Mouse (Mus musculus): Measurements from ENCODE around the gene Oas3. TPM values are rescaled to one million over a fixed set of nuclear protein-coding genes. Genes with fewer than 3 reads are reported as not detected.
A peak's percentile ranks its signal among the peaks of the same experiment; 100 is the strongest.

Gene Oas3
- polyA plus RNA-seq, 1 experiment from 2014 or later: 0.15 TPM

DNA sequence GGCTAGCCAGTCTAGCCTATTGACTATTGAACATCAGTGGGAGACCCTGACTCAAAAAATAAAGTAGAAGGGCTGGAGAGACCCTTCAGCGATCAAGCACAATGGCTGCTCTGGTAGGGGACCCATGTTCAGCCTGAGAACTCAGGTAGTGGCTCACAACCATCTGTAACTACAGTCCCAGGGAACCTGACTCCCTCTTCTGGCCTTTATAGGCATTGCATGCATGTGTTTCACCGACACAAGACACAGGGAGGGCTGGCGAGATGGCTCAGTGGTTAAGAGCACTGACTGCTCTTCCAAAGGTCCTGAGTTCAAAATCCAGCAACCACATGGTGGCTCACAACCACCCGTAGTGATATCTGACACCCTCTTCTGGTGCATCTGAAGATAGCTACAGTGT is 35.3 kb downstream of the Oas3 start:
- Histone ChIP-seq H3K4me1 (replicated peaks; ENCODE audit: control insufficient read depth, insufficient read depth, low read length) (no peaks in the 10 kb centered on the region), H3K9ac (ENCODE audit: low read depth, low read length) (no peak overlapping the region), H3K4me3 (ENCODE audit: low read depth, low read length) (no peak overlapping the region), H3K4me2 (replicated peaks; ENCODE audit: low read depth, low read length) (no peak overlapping the region), H3K9me3 (ENCODE audit: control insufficient read depth, low read length) (no peaks in the 10 kb centered on the region), H3K27ac (ENCODE audit: low read depth, low read length) (no peak overlapping the region), H3K27me3 (ENCODE audit: control insufficient read depth, insufficient read depth, low read length) (no peaks in the 10 kb centered on the region), H3K36me3 (ENCODE audit: control insufficient read depth, insufficient read depth, low read length) (no peaks in the 10 kb centered on the region)
- DNase-seq (ENCODE audit: low spot score) (peak; percentile 66), ATAC-seq (ENCODE audit: low FRiP score) (no peak)
- 38% methylated on average over 4 of the region's 4 CpGs for WGBS

GRCm38 (mm10) chr5:120734380-120734990 is 43.0 kb downstream of the Oas3 start:
- no peaks in the 10 kb centered on the region for H3K36me3 ChIP-seq (ENCODE audit: control insufficient read depth, insufficient read depth, low read length)

DNA sequence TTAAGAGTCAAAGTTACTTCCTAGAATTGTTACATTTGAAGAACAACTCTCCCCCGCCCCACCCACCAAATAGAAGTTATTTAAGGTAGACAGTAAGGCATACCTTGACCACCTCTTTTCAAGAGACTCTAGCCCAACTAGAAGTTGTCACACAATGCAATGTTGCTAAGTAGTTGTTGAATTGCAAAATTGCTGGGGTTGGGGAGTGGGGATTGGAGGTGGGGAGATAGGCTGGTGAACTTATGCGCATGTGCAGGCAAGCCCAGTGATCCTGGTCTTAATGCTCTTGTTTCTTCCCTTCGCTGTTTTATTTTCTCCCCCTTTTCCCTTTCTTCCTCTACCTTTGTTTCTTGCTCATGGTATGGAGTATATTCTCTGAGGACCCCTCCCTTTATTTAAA is 43.8 kb downstream of the Oas3 start:
- 96% methylated on average over 3 of the region's 3 CpGs for WGBS
- H3K4me1 ChIP-seq (replicated peaks; ENCODE audit: control insufficient read depth, insufficient read depth, low read length): no peaks in the 10 kb centered on the region
- H3K27ac ChIP-seq (ENCODE audit: low read depth, low read length): no peak overlapping the region
- H3K4me2 ChIP-seq (replicated peaks; ENCODE audit: low read depth, low read length): no peak overlapping the region
- no peaks in the 10 kb centered on the region for H3K27me3 ChIP-seq (ENCODE audit: control insufficient read depth, insufficient read depth, low read length)
- H3K4me3 ChIP-seq (ENCODE audit: low read depth, low read length): no peak overlapping the region
- no peaks in the 10 kb centered on the region for H3K9me3 ChIP-seq (ENCODE audit: control insufficient read depth, low read length)
- H3K9ac ChIP-seq (ENCODE audit: low read depth, low read length): no peak overlapping the region
- H3K36me3 ChIP-seq (ENCODE audit: control insufficient read depth, insufficient read depth, low read length): no peaks in the 10 kb centered on the region
- no peak for ATAC-seq (ENCODE audit: low FRiP score)
- no peak for DNase-seq (ENCODE audit: low spot score)

More at GRCm38 (mm10) chr5:120734380-120734990, 43.0 kb downstream of the Oas3 start:
- 70% methylated on average over 14 of the region's 14 CpGs for WGBS
- H3K4me2 ChIP-seq (replicated peaks; ENCODE audit: low read depth, low read length): no peak overlapping the region
- H3K27ac ChIP-seq (ENCODE audit: low read depth, low read length): no peak overlapping the region
- DNase-seq (ENCODE audit: low spot score): no peak
- H3K27me3 ChIP-seq (ENCODE audit: control insufficient read depth, insufficient read depth, low read length): no peaks in the 10 kb centered on the region
- no peaks in the 10 kb centered on the region for H3K9me3 ChIP-seq (ENCODE audit: control insufficient read depth, low read length)
- ATAC-seq (ENCODE audit: low FRiP score): no peak
- no peaks in the 10 kb centered on the region for H3K4me1 ChIP-seq (replicated peaks; ENCODE audit: control insufficient read depth, insufficient read depth, low read length)
- no peak overlapping the region for H3K9ac ChIP-seq (ENCODE audit: low read depth, low read length)
- no peak overlapping the region for H3K4me3 ChIP-seq (ENCODE audit: low read depth, low read length)

DNA sequence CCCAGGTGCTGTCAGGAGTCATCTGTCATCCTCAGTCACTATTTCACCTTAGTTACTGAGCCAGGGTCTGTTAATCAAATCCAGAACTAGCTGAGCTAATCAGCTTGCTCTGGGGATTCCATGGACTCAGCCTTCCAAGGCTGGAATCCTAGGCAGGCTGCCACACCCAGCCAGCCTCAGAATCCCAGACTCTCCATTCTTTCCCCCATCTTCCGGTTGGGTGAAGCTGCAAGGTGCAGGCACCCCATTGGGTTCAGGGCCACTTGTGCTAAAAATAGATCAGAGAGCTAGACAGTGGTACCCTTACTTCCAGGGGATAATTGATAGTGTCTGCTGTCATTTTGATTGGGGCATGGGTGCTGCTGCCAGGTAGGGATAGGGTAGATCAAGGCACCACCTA is 44.7 kb downstream of the Oas3 start:
- WGBS: 74% methylated on average over 1 of the region's 1 CpGs
- H3K27ac ChIP-seq (ENCODE audit: low read depth, low read length): no peak overlapping the region
- no peaks in the 10 kb centered on the region for H3K36me3 ChIP-seq (ENCODE audit: control insufficient read depth, insufficient read depth, low read length)
- ATAC-seq (ENCODE audit: low FRiP score) (no peak), DNase-seq (ENCODE audit: low spot score) (no peak)
- no peak overlapping the region for H3K9ac ChIP-seq (ENCODE audit: low read depth, low read length)
- no peak overlapping the region for H3K4me2 ChIP-seq (replicated peaks; ENCODE audit: low read depth, low read length)
- H3K9me3 ChIP-seq (ENCODE audit: control insufficient read depth, low read length): no peaks in the 10 kb centered on the region
- no peaks in the 10 kb centered on the region for H3K27me3 ChIP-seq (ENCODE audit: control insufficient read depth, insufficient read depth, low read length)
- no peaks in the 10 kb centered on the region for H3K4me1 ChIP-seq (replicated peaks; ENCODE audit: control insufficient read depth, insufficient read depth, low read length)
- no peak overlapping the region for H3K4me3 ChIP-seq (ENCODE audit: low read depth, low read length)

DNA sequence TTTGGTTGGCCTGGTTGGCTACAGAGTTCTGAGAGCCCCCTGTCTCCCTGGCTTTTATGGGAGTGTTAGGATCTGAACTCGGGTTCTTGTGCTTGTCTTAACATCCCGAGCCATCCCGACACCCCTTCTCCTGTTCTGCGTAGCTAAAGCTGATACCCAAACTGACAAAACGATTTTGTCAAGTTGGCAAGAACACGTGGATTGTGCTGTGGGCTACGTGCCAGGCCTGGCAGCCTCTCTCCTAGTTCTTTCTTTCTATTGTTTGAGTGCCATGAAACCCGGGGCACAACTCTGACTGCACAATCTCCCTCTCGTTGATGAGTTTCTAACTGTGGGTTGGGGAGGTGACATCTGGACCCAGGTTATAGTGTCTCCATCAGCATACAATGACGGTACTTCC is 48.1 kb downstream of the Oas3 start:
- DNase-seq (ENCODE audit: low spot score) (no peak), ATAC-seq (ENCODE audit: low FRiP score) (no peak)
- 84% methylated on average over 10 of the region's 10 CpGs for WGBS
- H3K4me2 ChIP-seq (replicated peaks; ENCODE audit: low read depth, low read length): no peak overlapping the region
- no peak overlapping the region for H3K4me3 ChIP-seq (ENCODE audit: low read depth, low read length)
- no peak overlapping the region for H3K9ac ChIP-seq (ENCODE audit: low read depth, low read length)
- H3K36me3 ChIP-seq (ENCODE audit: control insufficient read depth, insufficient read depth, low read length): no peaks in the 10 kb centered on the region
- H3K9me3 ChIP-seq (ENCODE audit: control insufficient read depth, low read length): no peaks in the 10 kb centered on the region
- no peaks in the 10 kb centered on the region for H3K27me3 ChIP-seq (ENCODE audit: control insufficient read depth, insufficient read depth, low read length)
- no peaks in the 10 kb centered on the region for H3K4me1 ChIP-seq (replicated peaks; ENCODE audit: control insufficient read depth, insufficient read depth, low read length)
- no peak overlapping the region for H3K27ac ChIP-seq (ENCODE audit: low read depth, low read length)

GRCm38 (mm10) chr5:120725811-120726455 is 51.5 kb downstream of the Oas3 start:
- no peak overlapping the region for H3K4me3 ChIP-seq (ENCODE audit: low read depth, low read length)
- H3K9me3 ChIP-seq (ENCODE audit: control insufficient read depth, low read length): no peaks in the 10 kb centered on the region
- ATAC-seq (ENCODE audit: low FRiP score): no peak
- 60% methylated on average over 12 of the region's 12 CpGs for WGBS
- H3K27me3 ChIP-seq (ENCODE audit: control insufficient read depth, insufficient read depth, low read length): no peaks in the 10 kb centered on the region
- H3K9ac ChIP-seq (ENCODE audit: low read depth, low read length): no peak overlapping the region
- no peaks in the 10 kb centered on the region for H3K36me3 ChIP-seq (ENCODE audit: control insufficient read depth, insufficient read depth, low read length)
- no peak for DNase-seq (ENCODE audit: low spot score)
- no peak overlapping the region for H3K4me2 ChIP-seq (replicated peaks; ENCODE audit: low read depth, low read length)
- no peak overlapping the region for H3K27ac ChIP-seq (ENCODE audit: low read depth, low read length)
- no peaks in the 10 kb centered on the region for H3K4me1 ChIP-seq (replicated peaks; ENCODE audit: control insufficient read depth, insufficient read depth, low read length)

DNA sequence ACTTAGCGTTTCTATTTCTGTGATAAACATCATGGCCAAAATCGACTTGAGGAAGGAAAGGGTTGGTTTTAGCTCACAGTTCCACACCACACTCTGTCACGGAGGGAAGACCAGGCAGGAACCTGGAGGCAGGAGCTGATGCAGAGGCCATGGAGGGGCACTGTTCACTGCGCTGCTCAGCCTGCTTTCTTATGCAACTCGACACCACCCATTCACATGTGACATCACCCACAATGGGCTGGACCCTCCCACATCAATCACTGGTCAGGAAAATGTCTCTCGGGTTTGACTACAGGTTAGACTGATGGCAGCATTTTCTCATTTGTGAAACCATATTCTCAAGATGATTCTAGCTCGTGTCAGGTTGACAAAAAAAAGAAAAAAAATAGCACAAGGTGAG is 56.5 kb downstream of the Oas3 start:
- Histone ChIP-seq H3K4me1 (replicated peaks; ENCODE audit: control insufficient read depth, insufficient read depth, low read length) (no peaks in the 10 kb centered on the region), H3K4me3 (ENCODE audit: low read depth, low read length) (no peak overlapping the region), H3K9me3 (ENCODE audit: control insufficient read depth, low read length) (no peaks in the 10 kb centered on the region), H3K4me2 (replicated peaks; ENCODE audit: low read depth, low read length) (no peak overlapping the region), H3K36me3 (ENCODE audit: control insufficient read depth, insufficient read depth, low read length) (no peaks in the 10 kb centered on the region), H3K9ac (ENCODE audit: low read depth, low read length) (no peak overlapping the region), H3K27me3 (ENCODE audit: control insufficient read depth, insufficient read depth, low read length) (no peaks in the 10 kb centered on the region), H3K27ac (ENCODE audit: low read depth, low read length) (no peak overlapping the region)
- no peak for DNase-seq (ENCODE audit: low spot score)
- 59% methylated on average over 7 of the region's 7 CpGs for WGBS
- no peak for ATAC-seq (ENCODE audit: low FRiP score)

DNA sequence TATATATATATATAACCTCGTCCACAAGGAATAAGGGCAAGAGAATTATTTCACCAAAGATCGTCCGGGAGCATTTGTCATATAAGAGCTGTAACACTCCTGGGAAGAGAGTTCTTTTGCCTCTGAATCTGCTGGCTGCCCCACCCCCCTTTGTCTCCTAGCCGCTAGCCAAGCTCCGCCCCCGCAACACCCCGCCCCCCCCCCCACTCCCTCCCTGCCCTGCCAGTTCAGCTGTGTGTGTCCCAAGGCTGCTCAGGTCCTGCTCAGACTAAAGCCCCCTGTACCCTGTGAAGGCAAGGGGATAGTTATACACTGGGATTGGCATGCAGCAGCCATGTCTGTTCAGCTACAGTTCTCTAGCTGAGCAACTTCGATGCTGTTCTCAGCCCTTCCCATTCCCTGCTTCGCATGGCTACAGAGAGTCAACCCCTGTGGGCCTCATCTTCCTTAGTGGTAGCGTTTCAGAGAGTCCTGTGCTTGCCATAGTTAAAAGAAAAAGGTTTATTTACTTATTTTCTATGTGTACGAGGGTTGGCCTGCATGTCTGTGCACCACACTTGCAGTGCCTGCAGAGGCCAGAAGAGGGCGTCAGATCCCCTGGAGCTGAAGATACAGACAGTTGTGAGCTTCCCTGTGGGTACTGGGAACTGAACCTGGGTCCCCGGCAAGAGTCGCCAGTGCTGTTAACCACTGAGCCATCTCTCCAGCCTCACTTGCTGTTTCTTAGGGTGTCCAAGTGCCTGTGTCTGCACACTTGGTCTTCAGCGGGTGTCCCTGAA is 58.7 kb downstream of the Oas3 start:
- H3K27ac ChIP-seq (ENCODE audit: low read depth, low read length): no peak overlapping the region

More for the DNA sequence above, 58.7 kb downstream of the Oas3 start:
- Histone ChIP-seq H3K4me1 (replicated peaks; ENCODE audit: control insufficient read depth, insufficient read depth, low read length) (no peaks in the 10 kb centered on the region), H3K9me3 (ENCODE audit: control insufficient read depth, low read length) (no peaks in the 10 kb centered on the region), H3K4me3 (ENCODE audit: low read depth, low read length) (no peak overlapping the region), H3K9ac (ENCODE audit: low read depth, low read length) (no peak overlapping the region), H3K27me3 (ENCODE audit: control insufficient read depth, insufficient read depth, low read length) (peaks cover 2% of the 10 kb centered on the region; the same call in 1 of the 2 replicates), H3K36me3 (ENCODE audit: control insufficient read depth, insufficient read depth, low read length) (no peaks in the 10 kb centered on the region), H3K4me2 (replicated peaks; ENCODE audit: low read depth, low read length) (no peak overlapping the region)
- no peak for DNase-seq (ENCODE audit: low spot score)
- WGBS: 57% methylated on average over 13 of the region's 15 CpGs
- ATAC-seq (ENCODE audit: low FRiP score): no peak

Data from hindbrain, embryonic 11.5 days (tissue).